Mouse (Mus musculus) megakaryocyte, embryonic 14.5 days (primary cell): Measurements from ENCODE around the gene Csnk1e.

Source experiments
- FLI1 ChIP-seq: IDR thresholded peaks from 2 replicates; pipeline ENCODE4 v1.6.1; 2012; ENCODE audit warnings: low read length, inconsistent platforms, mixed read lengths
- GATA1 ChIP-seq: IDR thresholded peaks from 3 replicates; pipeline ENCODE4 v1.6.1; 2012; ENCODE audit warnings: mixed read lengths, low read length, inconsistent platforms, borderline replicate concordance

DNA sequence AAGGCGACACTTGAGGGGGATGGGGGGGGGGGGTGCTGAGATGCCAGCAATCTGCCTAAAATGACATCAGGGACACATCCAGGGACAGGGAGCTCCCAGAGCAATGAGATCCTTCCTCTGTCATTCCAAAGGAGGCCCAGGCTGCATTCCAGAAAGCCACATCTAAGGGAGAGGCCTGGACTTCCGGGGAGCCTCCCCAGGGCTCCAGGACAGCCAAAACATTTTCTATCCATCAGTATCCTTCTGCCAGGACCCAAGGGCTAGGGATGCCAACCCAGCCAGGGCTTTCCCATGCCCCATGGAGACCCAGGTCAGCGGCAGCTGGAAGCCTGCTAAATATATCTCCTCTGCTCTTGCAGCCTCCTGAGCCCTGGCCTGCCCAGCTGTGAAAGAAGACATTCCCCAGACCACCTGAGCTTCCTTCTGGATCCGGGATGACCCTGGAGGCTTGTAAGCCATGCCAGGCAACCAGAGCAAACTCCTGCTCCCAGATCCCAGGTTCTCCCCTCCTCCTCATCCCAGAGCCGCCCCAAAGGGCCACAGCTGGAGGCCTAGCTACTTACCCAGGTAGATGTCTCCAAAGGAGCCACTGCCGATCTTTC is 17.1 kb downstream of the Csnk1e start:
- no peak for TF ChIP-seq GATA1
- TF ChIP-seq FLI1: no peak
